Mouse (Mus musculus): ENCODE data around the gene Itgb1bp1. TPM values are rescaled to one million over a fixed set of nuclear protein-coding genes. Genes with fewer than 3 reads are reported as not detected.
A peak's percentile ranks its signal among the peaks of the same experiment; 100 is the strongest.

Itgb1bp1 gene
- polyA plus RNA-seq, 1 experiment from 2014 or later = 38.7 TPM

- 94% methylated on average over 3 of the region's 3 CpGs for WGBS
- no peak for DNase-seq (ENCODE audit: extremely low spot score, low spot score)
- Histone ChIP-seq H3K27me3 (ENCODE audit: poor library complexity, severe bottlenecking) (no peaks in the 10 kb centered on the region), H3K4me1 (peaks cover 19% of the 10 kb centered on the region), H3K36me3 (replicated peaks) (peaks cover 54% of the 10 kb centered on the region), H3K9me3 (no peaks in the 10 kb centered on the region), H3K4me3 (no peak overlapping the region), H3K27ac (no peak overlapping the region)
Measured at GRCm38 (mm10) chr12:21288716-21289395, 2.8 kb upstream of the Itgb1bp1 start.

- Histone ChIP-seq H3K27ac (peak overlapping the region; percentile 92), H3K4me3 (peak overlapping the region; percentile 84), H3K27me3 (ENCODE audit: poor library complexity, severe bottlenecking) (no peaks in the 10 kb centered on the region), H3K4me1 (peaks cover 19% of the 10 kb centered on the region), H3K9me3 (no peaks in the 10 kb centered on the region), H3K36me3 (replicated peaks) (peaks cover 36% of the 10 kb centered on the region)
- 40% methylated on average over 18 of the region's 18 CpGs for WGBS
- DNase-seq (ENCODE audit: extremely low spot score, low spot score) = no peak
Measured at GRCm38 (mm10) chr12:21286712-21287650, 897 bp upstream of the Itgb1bp1 start.

- peak overlapping the region; percentile 92 for H3K27ac ChIP-seq
- DNase-seq (ENCODE audit: extremely low spot score, low spot score) = no peak
- peak overlapping the region; percentile 84 for H3K4me3 ChIP-seq
- 1% methylated on average over 47 of the region's 47 CpGs for WGBS
- peaks cover 23% of the 10 kb centered on the region for H3K36me3 ChIP-seq (replicated peaks)
- no peaks in the 10 kb centered on the region for H3K27me3 ChIP-seq (ENCODE audit: poor library complexity, severe bottlenecking)
- peaks cover 19% of the 10 kb centered on the region for H3K4me1 ChIP-seq
- H3K9me3 ChIP-seq = no peaks in the 10 kb centered on the region
Measured at GRCm38 (mm10) chr12:21285508-21286242, 409 bp downstream of the Itgb1bp1 start.

- H3K27ac ChIP-seq = peak within 1 kb of the TSS; percentile 92
- peak within 1 kb of the TSS; percentile 84 for H3K4me3 ChIP-seq
- H3K4me1 ChIP-seq = peaks cover 19% of the 10 kb centered on the region
- H3K36me3 ChIP-seq (replicated peaks) = peaks cover 15% of the 10 kb centered on the region
- DNase-seq (ENCODE audit: extremely low spot score, low spot score) = no peak
- no peaks in the 10 kb centered on the region for H3K9me3 ChIP-seq
- H3K27me3 ChIP-seq (ENCODE audit: poor library complexity, severe bottlenecking) = no peaks in the 10 kb centered on the region
- 56% methylated on average over 11 of the region's 11 CpGs for WGBS
Measured at GRCm38 (mm10) chr12:21284761-21285441, 1.2 kb downstream of the Itgb1bp1 start, which contains the start of gene Cpsf3. Cpsf3 (plus strand) TSS chr12:21285391.

- Histone ChIP-seq H3K4me3 (no peak overlapping the region), H3K36me3 (replicated peaks) (peaks cover 15% of the 10 kb centered on the region), H3K9me3 (no peaks in the 10 kb centered on the region), H3K4me1 (no peaks in the 10 kb centered on the region), H3K27ac (no peak overlapping the region), H3K27me3 (ENCODE audit: poor library complexity, severe bottlenecking) (no peaks in the 10 kb centered on the region)
- no peak for DNase-seq (ENCODE audit: extremely low spot score, low spot score)
- WGBS = 91% methylated on average over 1 of the region's 1 CpGs
Measured at GRCm38 (mm10) chr12:21277352-21277864, 8.7 kb downstream of the Itgb1bp1 start.

GRCm38 (mm10) chr12:21274446-21274845 is 11.6 kb downstream of the Itgb1bp1 start:
- Histone ChIP-seq H3K4me1 (no peaks in the 10 kb centered on the region), H3K36me3 (replicated peaks) (peaks cover 44% of the 10 kb centered on the region), H3K9me3 (no peaks in the 10 kb centered on the region), H3K4me3 (no peak overlapping the region), H3K27ac (no peak overlapping the region), H3K27me3 (ENCODE audit: poor library complexity, severe bottlenecking) (no peaks in the 10 kb centered on the region)
- DNase-seq (ENCODE audit: extremely low spot score, low spot score) = no peak
- 92% methylated on average over 7 of the region's 7 CpGs for WGBS

- no peak overlapping the region for H3K27ac ChIP-seq
- H3K27me3 ChIP-seq (ENCODE audit: poor library complexity, severe bottlenecking) = no peaks in the 10 kb centered on the region
- WGBS = 97% methylated on average over 8 of the region's 8 CpGs
- H3K36me3 ChIP-seq (replicated peaks) = peaks cover 95% of the 10 kb centered on the region
- H3K9me3 ChIP-seq = no peaks in the 10 kb centered on the region
- DNase-seq (ENCODE audit: extremely low spot score, low spot score) = no peak
- no peak overlapping the region for H3K4me3 ChIP-seq
- H3K4me1 ChIP-seq = no peaks in the 10 kb centered on the region
Measured at GRCm38 (mm10) chr12:21268083-21268616, 17.9 kb downstream of the Itgb1bp1 start.

GRCm38 (mm10) chr12:21266784-21267098 is 19.3 kb downstream of the Itgb1bp1 start:
- no peaks in the 10 kb centered on the region for H3K27me3 ChIP-seq (ENCODE audit: poor library complexity, severe bottlenecking)
- no peaks in the 10 kb centered on the region for H3K4me1 ChIP-seq
- peaks cover 100% of the 10 kb centered on the region for H3K36me3 ChIP-seq (replicated peaks)
- no peaks in the 10 kb centered on the region for H3K9me3 ChIP-seq
- H3K4me3 ChIP-seq = no peak overlapping the region
- DNase-seq (ENCODE audit: extremely low spot score, low spot score) = no peak
- WGBS = 86% methylated on average over 2 of the region's 2 CpGs
- no peak overlapping the region for H3K27ac ChIP-seq

- H3K4me3 ChIP-seq = no peak overlapping the region
- H3K9me3 ChIP-seq = no peaks in the 10 kb centered on the region
- H3K27me3 ChIP-seq (ENCODE audit: poor library complexity, severe bottlenecking) = no peaks in the 10 kb centered on the region
- H3K4me1 ChIP-seq = no peaks in the 10 kb centered on the region
- DNase-seq (ENCODE audit: extremely low spot score, low spot score) = peak; percentile 30
- H3K27ac ChIP-seq = no peak overlapping the region
- 78% methylated on average over 14 of the region's 14 CpGs for WGBS
- H3K36me3 ChIP-seq (replicated peaks) = peaks cover 100% of the 10 kb centered on the region
Measured at GRCm38 (mm10) chr12:21265946-21266783, 19.9 kb downstream of the Itgb1bp1 start.

GRCm38 (mm10) chr12:21265501-21265900 is 20.6 kb downstream of the Itgb1bp1 start:
- Histone ChIP-seq H3K36me3 (replicated peaks) (peaks cover 99% of the 10 kb centered on the region), H3K9me3 (no peaks in the 10 kb centered on the region), H3K27ac (no peak overlapping the region), H3K27me3 (ENCODE audit: poor library complexity, severe bottlenecking) (no peaks in the 10 kb centered on the region), H3K4me1 (no peaks in the 10 kb centered on the region), H3K4me3 (no peak overlapping the region)
- 91% methylated on average over 4 of the region's 4 CpGs for WGBS
- DNase-seq (ENCODE audit: extremely low spot score, low spot score) = no peak

GRCm38 (mm10) chr12:21264970-21265369 is 21.1 kb downstream of the Itgb1bp1 start:
- Histone ChIP-seq H3K27me3 (ENCODE audit: poor library complexity, severe bottlenecking) (no peaks in the 10 kb centered on the region), H3K36me3 (replicated peaks) (peaks cover 99% of the 10 kb centered on the region), H3K4me1 (no peaks in the 10 kb centered on the region), H3K4me3 (no peak overlapping the region), H3K27ac (no peak overlapping the region), H3K9me3 (no peaks in the 10 kb centered on the region)
- no peak for DNase-seq (ENCODE audit: extremely low spot score, low spot score)
- 89% methylated on average over 3 of the region's 3 CpGs for WGBS

All from forebrain, embryonic 10.5 days (tissue).